Mouse (Mus musculus) lung, postnatal 0 days (tissue): Measurements from ENCODE around the gene Arid5b.

Experiments
- CTCF ChIP-seq: IDR thresholded peaks from 2 replicates; pipeline ENCODE4 v1.5.1; 2016; ENCODE audit warnings: antibody characterized with exemption, mild to moderate bottlenecking
- EP300 ChIP-seq: IDR thresholded peaks from 2 replicates; pipeline ENCODE4 v1.6.1; 2016; ENCODE audit warnings: antibody characterized with exemption, mild to moderate bottlenecking, control low read depth

DNA sequence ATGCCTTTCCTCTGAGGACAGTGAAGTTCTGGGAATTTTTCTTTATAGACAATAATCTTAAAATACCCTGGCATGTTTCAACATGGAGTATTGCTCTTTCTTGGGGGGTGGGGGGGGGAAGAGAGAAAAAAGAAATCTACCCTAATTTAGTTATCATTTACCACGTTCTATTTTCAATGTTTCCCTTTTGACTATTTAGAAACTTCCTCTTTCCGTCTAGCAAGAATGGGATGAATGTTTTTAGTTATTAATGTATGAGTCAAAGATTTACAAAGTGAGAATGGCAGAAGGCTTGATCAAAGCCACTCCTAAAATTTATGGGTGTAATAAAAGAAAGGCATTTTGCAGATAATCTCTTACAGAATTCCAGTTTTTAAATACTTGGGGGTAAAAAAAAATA lies 137.7 kb downstream of the Arid5b start:
- TF ChIP-seq CTCF: no peak
- TF ChIP-seq EP300: no peak
